ENCODE assay signal across 22 mouse cellular contexts in genomic region chr12:53888624-53889023, GRCm38 (mm10).
DNase-seq lines count a peak whose midpoint lies in the region; ATAC-seq and TF ChIP-seq lines count a peak whose summit lies in the region.
"Had no signal": no experiment of that assay in that cellular context is flagged by ENCODE, and none has a peak within 500 bp of the region (broad histone marks: within the 10 kb centered on the region; RNA-seq: fewer than 3 reads in every experiment).

No protein-coding gene starts in this region.

- ATAC-seq in embryonic facial prominence, embryonic 14.5 days (ENCODE audit: low read depth): no peak
- no peak for ATAC-seq in limb, embryonic 14.5 days (ENCODE audit: low FRiP score, low read depth)
- ATAC-seq in heart, embryonic 12.5 days (ENCODE audit: insufficient number of reproducible peaks, low FRiP score): no peak
- ATAC-seq: intestine, embryonic 15.5 days; lung, postnatal 0 days; midbrain, embryonic 16.5 days had no signal

- peak; percentile 40 for DNase-seq in embryonic facial prominence, embryonic 14.5 days (ENCODE audit: low spot score)
- DNase-seq in embryonic facial prominence, embryonic 10.5 days (ENCODE audit: low spot score): no peak
- DNase-seq in limb, embryonic 14.5 days (ENCODE audit: low spot score): peak; percentile 20
- DNase-seq in limb, embryonic 10.5 days (ENCODE audit: low spot score): no peak
- DNase-seq in brain, embryonic 14.5 days (ENCODE audit: low read depth): peak; percentile 75
- no peak for DNase-seq in layer of hippocampus, adult 18-20 months (ENCODE audit: low spot score in 2 of 2)
- DNase-seq: adrenal gland, postnatal 14 days; cerebellum, adult 9-10 months; heart, postnatal 4 days; kidney, postnatal 4 days; layer of hippocampus, adult 9-11 months; liver; thymus, adult 18-20 months; thymus, postnatal 4 days had no signal

- WGBS in embryonic facial prominence, embryonic 14.5 days: 50% methylated on average over 4 of the region's 4 CpGs
- 76% methylated on average over 4 of the region's 4 CpGs for WGBS in embryonic facial prominence, embryonic 10.5 days
- WGBS in limb, embryonic 14.5 days: 55% methylated on average over 4 of the region's 4 CpGs
- WGBS in limb, embryonic 10.5 days: 88% methylated on average over 4 of the region's 4 CpGs
- 59% methylated on average over 4 of the region's 4 CpGs for WGBS in heart, embryonic 12.5 days

- TF ChIP-seq POLR2A in limb, embryonic 14.5 days (IDR thresholded peaks at IDR 0.05; ENCODE audit: borderline replicate concordance, extremely low read depth, insufficient read depth, insufficient read length): no peak
- no peak for TF ChIP-seq POLR2A in brain, embryonic 14.5 days (IDR thresholded peaks at IDR 0.05; ENCODE audit: borderline replicate concordance, extremely low read depth, insufficient read depth, insufficient read length, poor library complexity, severe bottlenecking)

- H3K27ac ChIP-seq in embryonic facial prominence, embryonic 14.5 days (replicated peaks; ENCODE audit: low read depth, low read length): no peak overlapping the region
- H3K27ac ChIP-seq in embryonic facial prominence, embryonic 10.5 days (replicated peaks): no peak overlapping the region
- no peak overlapping the region for H3K27ac ChIP-seq in limb, embryonic 14.5 days (replicated peaks; ENCODE audit: low read depth, low read length)
- no peak overlapping the region for H3K27ac ChIP-seq in limb, embryonic 10.5 days
- no peak overlapping the region for H3K27ac ChIP-seq in heart, embryonic 12.5 days (ENCODE audit: poor library complexity, severe bottlenecking)
- H3K27ac ChIP-seq: forebrain, embryonic 12.5 days; intestine, embryonic 15.5 days; kidney, embryonic 15.5 days; midbrain, embryonic 10.5 days had no signal

- H3K4me1 ChIP-seq in embryonic facial prominence, embryonic 14.5 days (ENCODE audit: control insufficient read depth, insufficient read depth, low read length): no peaks in the 10 kb centered on the region
- peaks cover 6% of the 10 kb centered on the region for H3K4me1 ChIP-seq in embryonic facial prominence, embryonic 10.5 days
- peaks cover 6% of the 10 kb centered on the region; the same call in 1 of the 2 replicates for H3K4me1 ChIP-seq in limb, embryonic 14.5 days (ENCODE audit: control insufficient read depth, insufficient read depth, low read length)
- peaks cover 8% of the 10 kb centered on the region for H3K4me1 ChIP-seq in limb, embryonic 10.5 days
- no peaks in the 10 kb centered on the region for H3K4me1 ChIP-seq in heart, embryonic 12.5 days (replicated peaks)
- H3K4me1 ChIP-seq: intestine, embryonic 15.5 days; kidney, embryonic 15.5 days; midbrain, embryonic 10.5 days had no signal

- no peaks in the 10 kb centered on the region for H3K36me3 ChIP-seq in embryonic facial prominence, embryonic 14.5 days (ENCODE audit: control insufficient read depth, insufficient read depth, low read length)
- H3K36me3 ChIP-seq in embryonic facial prominence, embryonic 10.5 days (replicated peaks): no peaks in the 10 kb centered on the region
- H3K36me3 ChIP-seq in limb, embryonic 14.5 days (ENCODE audit: control insufficient read depth, insufficient read depth, low read length): no peaks in the 10 kb centered on the region
- no peaks in the 10 kb centered on the region for H3K36me3 ChIP-seq in limb, embryonic 10.5 days
- no peaks in the 10 kb centered on the region for H3K36me3 ChIP-seq in heart, embryonic 12.5 days
- H3K36me3 ChIP-seq: forebrain, embryonic 12.5 days; intestine, embryonic 15.5 days; kidney, embryonic 15.5 days; midbrain, embryonic 10.5 days had no signal

- H3K4me3 ChIP-seq in embryonic facial prominence, embryonic 14.5 days (ENCODE audit: low read depth, low read length): no peak overlapping the region
- no peak overlapping the region for H3K4me3 ChIP-seq in embryonic facial prominence, embryonic 10.5 days
- no peak overlapping the region for H3K4me3 ChIP-seq in limb, embryonic 14.5 days (replicated peaks; ENCODE audit: low read length)
- no peak overlapping the region for H3K4me3 ChIP-seq in limb, embryonic 10.5 days
- H3K4me3 ChIP-seq in heart, embryonic 12.5 days: no peak overlapping the region
- H3K4me3 ChIP-seq: erythroblast, embryonic 14.5 days; forebrain, embryonic 12.5 days; intestine, embryonic 15.5 days; kidney, embryonic 15.5 days; midbrain, embryonic 10.5 days had no signal

- H3K9ac ChIP-seq in embryonic facial prominence, embryonic 14.5 days (ENCODE audit: low read depth, low read length): no peak overlapping the region
- H3K9ac ChIP-seq in limb, embryonic 14.5 days (ENCODE audit: low read depth, low read length, severe bottlenecking): no peak overlapping the region
- no peak overlapping the region for H3K9ac ChIP-seq in heart, embryonic 12.5 days
- H3K9ac ChIP-seq: forebrain, embryonic 12.5 days; intestine, embryonic 15.5 days; kidney, embryonic 15.5 days had no signal

- no peaks in the 10 kb centered on the region for H3K9me3 ChIP-seq in embryonic facial prominence, embryonic 14.5 days (ENCODE audit: control insufficient read depth, low read length)
- H3K9me3 ChIP-seq in embryonic facial prominence, embryonic 10.5 days: no peaks in the 10 kb centered on the region
- no peaks in the 10 kb centered on the region for H3K9me3 ChIP-seq in limb, embryonic 14.5 days (ENCODE audit: control insufficient read depth, low read length)
- no peaks in the 10 kb centered on the region for H3K9me3 ChIP-seq in limb, embryonic 10.5 days (replicated peaks)
- H3K9me3 ChIP-seq in heart, embryonic 12.5 days (replicated peaks): no peaks in the 10 kb centered on the region
- H3K9me3 ChIP-seq: forebrain, embryonic 12.5 days; intestine, embryonic 15.5 days; kidney, embryonic 15.5 days; midbrain, embryonic 10.5 days had no signal

- H3K27me3 ChIP-seq in embryonic facial prominence, embryonic 14.5 days (replicated peaks; ENCODE audit: control insufficient read depth, insufficient read depth, low read length): no peaks in the 10 kb centered on the region
- no peaks in the 10 kb centered on the region for H3K27me3 ChIP-seq in embryonic facial prominence, embryonic 10.5 days (replicated peaks; ENCODE audit: low read depth, poor library complexity, severe bottlenecking)
- no peaks in the 10 kb centered on the region for H3K27me3 ChIP-seq in limb, embryonic 14.5 days (ENCODE audit: control insufficient read depth, insufficient read depth, low read length)
- peaks cover 2% of the 10 kb centered on the region; the same call in 1 of the 2 replicates for H3K27me3 ChIP-seq in limb, embryonic 10.5 days (ENCODE audit: low read depth, poor library complexity, severe bottlenecking)
- H3K27me3 ChIP-seq in heart, embryonic 12.5 days (replicated peaks): no peaks in the 10 kb centered on the region
- H3K27me3 ChIP-seq: forebrain, embryonic 12.5 days; intestine, embryonic 15.5 days; kidney, embryonic 15.5 days had no signal

- no peak overlapping the region for H3K4me2 ChIP-seq in embryonic facial prominence, embryonic 14.5 days (ENCODE audit: low read depth, low read length)
- H3K4me2 ChIP-seq in limb, embryonic 14.5 days (replicated peaks; ENCODE audit: low read depth, low read length, severe bottlenecking): no peak overlapping the region
- no peak overlapping the region for H3K4me2 ChIP-seq in heart, embryonic 12.5 days
- H3K4me2 ChIP-seq: forebrain, embryonic 12.5 days; intestine, embryonic 15.5 days; kidney, embryonic 15.5 days had no signal

- no peak for TF ChIP-seq CTCF in brain, embryonic 14.5 days (IDR thresholded peaks at IDR 0.05; ENCODE audit: borderline replicate concordance, extremely low read depth, insufficient read depth, insufficient read length)

Comparison
In these comparisons a context has a peak if more than half of its experiments do, and no peak if none do; other contexts are left out.
1. DNase-seq: peak in embryonic facial prominence, embryonic 14.5 days (single experiment), limb, embryonic 14.5 days (single experiment) and brain, embryonic 14.5 days (single experiment); none in embryonic facial prominence, embryonic 10.5 days (single experiment), limb, embryonic 10.5 days (single experiment) and layer of hippocampus, adult 18-20 months (0 of 2).